Mouse (Mus musculus): ENCODE results near the gene Tctex1d1.

The Tctex1d1 gene

DNA sequence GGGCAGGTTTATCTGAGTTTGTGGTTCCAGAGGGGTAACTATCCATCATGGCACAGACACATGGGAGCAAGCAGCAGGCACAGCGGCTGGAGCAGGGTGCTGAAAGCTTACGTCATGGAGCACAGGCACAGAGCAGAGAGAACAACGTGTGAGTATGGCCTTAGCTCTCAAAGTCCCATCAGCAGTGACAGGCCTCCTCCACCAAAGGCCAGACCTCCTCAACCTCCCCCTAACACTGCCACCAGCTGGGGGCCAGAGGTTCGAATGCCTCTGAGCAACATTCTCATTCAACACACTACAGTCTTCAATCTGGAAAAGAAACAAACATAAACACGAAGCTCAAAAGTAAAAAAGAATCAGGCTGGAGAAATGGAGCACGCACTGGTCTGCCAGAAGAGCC, 10.1 kb downstream of the Tctex1d1 start:
- peak; percentile 58 to 71 for DNase-seq

DNA sequence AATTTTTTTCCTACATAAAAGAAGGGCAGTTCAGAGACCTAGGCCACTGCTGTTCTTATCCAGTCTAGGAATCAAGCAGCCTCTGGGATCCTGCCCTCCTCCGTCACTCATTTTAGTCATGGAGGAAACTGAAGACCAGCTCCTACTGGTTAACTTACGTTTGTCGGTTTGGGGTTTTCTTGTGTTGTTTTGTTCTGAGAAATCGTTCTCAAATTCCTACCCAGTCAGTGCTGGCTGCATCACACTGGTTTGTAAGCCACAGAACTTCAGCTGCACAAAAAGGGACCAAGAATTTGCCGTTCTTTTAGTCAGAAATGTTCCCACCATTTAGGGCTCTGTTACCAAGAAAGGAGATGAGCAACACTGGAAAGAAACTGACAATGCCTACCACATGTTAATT, 11.0 kb downstream of the Tctex1d1 start:
- peak in 1 of 2 experiments; percentile 45 for DNase-seq

DNA sequence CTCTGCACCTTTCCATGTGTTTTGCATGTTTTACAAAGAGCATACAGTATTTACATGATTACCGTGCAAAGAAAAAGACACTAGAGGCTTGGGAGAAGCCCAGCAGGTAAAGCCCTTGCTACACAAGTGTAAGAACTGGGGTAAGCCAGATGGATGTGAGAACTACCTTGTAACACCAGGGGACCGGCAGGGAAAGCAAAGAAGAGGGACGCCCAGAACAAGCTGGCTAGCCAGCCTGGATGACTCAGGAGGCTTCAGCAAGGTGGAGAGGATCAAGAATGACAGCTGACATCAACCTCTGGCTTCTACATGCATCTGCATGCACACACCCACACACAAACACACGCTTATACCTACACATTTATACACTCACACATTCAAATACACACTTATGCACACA, 11.6 kb downstream of the Tctex1d1 start:
- peak; percentile 56 to 61 for DNase-seq

DNA sequence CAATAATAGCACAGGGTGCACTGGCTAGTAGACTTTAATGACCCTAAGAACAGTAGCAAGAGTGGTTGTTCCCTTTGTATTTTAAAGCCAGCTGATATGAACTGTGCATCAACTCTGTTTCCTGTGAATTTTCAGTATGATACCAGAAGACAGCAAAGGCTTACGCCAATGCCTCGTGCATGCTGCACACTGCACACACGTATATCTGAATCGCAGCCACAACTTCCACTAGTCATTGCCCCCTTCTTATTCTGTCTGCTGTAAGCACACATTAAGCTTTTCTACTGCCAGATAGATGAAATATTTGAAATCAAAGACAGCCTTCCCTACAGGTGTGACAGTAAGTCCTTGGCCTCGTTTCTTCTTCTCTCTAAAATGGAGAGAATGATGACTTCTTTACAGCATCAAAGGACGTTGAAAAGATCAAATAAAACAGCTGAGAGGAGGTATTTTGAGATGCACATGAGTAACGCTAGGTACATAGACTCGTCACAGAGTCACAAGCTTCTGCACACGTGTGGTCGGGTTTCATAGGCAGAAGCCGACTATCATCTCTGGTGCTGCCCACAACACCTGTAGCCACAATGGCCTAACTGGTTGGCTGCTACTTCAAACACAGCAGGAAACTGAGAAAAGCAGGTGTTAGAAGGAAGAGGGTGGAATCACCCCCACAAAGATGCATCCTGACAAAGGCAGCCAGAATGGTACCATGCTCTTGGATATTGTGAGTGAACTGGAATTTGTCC, 12.4 kb downstream of the Tctex1d1 start:
- peak; percentile 71 to 84 for DNase-seq

DNA sequence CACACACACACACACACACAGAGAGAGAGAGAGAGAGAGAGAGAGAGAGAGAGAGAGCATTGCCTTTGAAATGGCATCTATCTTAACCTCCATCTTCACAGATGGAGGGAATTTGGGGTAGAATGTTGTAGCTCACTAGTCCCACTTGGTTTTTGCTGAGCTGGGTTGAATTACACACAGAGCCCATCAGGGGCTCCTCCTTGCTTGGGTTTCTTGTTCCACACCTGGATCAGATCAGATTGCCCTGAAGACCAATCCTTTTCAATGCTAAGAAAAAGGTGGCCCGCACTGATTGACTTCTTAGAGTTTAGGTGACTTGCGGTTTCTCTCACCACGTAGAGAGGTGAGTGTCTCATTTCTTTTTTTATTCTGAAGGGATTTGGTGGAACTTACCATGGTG, 13.3 kb downstream of the Tctex1d1 start:
- peak; percentile 44 to 58 for DNase-seq

DNA sequence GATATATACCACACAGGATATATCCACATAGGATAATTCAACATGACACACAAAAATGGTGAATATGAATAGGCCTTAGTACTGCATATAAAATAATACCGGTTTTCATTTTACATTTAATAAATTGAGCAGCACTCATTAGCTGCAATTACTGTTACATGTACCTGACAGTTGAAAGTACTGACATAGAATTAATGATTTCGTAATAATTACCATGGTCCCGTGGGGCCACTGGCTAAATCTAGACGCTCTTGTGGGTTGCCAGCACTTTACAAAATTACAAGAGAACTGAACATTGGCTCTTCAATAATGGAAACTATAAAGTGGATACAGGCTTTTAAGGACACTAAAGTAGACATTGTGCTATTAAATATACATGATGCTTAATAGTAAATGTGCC, 26.3 kb downstream of the Tctex1d1 start:
- DNase-seq, result no peak

DNA sequence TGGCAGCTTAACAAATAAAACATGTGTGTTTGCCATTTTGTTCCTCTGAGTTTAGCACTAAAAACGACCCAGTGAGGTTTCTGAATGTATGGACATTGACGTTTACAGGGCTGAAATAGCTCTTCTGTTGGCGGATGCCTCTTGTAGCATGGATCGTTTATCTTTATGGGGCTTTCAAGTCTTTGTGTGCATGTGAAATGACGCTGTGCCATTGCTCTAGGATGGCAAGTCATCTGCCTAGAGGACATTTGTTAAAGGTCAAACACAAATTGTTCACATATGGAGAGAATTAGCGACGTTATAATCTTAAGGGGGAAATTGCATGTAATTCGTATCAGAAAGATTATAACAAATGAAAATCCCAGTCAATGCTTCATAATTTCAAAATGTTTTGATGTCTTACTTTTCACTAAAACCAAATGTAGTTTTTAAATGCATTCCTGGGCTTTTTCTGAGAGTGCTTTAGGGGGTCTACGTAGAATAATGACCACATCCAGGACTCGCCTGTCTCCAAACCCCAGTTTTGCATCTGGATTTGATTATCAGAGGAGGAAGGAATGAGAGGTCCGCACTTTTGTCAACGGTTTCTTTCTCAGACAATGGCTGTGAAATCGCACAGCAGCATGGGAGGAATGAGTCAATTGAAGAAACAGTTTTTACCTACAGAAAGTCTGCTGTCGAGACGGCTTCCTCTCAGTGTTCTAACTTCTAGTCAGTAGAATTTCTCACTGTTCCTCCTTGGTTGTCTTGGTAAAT, 27.0 kb downstream of the Tctex1d1 start:
- DNase-seq, result no peak

DNA sequence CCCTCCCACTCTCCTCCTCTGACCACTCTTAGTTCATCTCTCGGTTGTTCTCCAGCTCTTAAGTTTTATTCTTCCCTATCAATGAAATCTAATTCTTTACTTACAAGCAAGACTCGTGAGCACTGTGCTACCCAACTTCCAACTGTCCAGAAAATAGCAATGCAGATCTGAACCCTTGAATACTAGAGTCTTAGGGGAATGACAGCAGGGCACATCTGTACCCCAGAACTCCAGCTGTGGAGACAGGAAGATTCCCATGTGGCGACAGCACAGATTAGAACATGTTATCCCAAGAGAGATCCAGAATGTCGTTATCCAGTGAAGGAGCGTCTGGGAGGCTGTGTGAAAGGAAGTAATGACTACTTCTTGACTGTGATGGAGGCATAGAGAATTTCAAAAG, 27.9 kb downstream of the Tctex1d1 start:
- no peak for DNase-seq

DNA sequence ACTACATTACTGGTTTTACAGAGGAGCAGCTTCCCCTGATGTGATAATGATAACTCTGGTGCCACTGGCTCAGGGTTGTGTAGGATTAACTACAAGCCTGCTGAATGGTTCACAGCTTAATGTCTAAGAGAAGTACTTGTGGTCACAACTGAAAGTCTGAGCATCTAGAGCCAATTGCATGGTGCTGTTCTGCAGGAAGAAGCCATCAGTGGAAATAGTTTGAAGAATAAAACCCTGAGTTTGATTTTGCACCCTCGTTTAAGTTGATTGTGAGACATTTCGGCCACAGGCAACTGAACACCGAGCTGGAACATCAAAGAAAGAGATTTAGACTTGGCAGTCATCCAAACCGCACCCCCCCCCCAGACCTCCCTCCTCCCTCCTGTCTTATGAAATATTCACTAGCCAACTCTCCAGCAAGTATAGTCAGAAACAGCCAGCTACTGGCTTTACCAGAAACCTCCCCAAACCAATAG, 28.6 kb downstream of the Tctex1d1 start:
- peak in 1 of 2 experiments; percentile 38 for DNase-seq

DNA sequence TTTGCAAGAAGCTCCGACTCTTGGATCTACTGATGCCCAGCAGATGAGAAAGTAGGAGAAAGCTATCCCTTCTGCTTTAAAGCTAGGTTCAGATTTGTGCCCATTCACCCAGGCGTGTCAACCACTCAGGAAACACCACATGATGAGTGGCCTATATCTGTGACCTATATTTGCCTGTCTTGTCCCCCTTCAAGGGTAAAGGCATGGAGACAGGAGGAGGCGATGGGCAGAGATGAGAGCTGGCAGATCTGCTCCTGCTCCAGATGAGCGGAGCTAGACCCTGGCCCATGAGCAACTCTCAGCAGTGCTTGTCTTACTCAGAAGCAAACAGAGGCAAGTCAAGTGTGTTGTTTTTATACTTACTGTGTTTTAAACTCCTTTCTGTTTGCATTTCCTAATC, 32.3 kb downstream of the Tctex1d1 start:
- peak; percentile 49 for DNase-seq

DNA sequence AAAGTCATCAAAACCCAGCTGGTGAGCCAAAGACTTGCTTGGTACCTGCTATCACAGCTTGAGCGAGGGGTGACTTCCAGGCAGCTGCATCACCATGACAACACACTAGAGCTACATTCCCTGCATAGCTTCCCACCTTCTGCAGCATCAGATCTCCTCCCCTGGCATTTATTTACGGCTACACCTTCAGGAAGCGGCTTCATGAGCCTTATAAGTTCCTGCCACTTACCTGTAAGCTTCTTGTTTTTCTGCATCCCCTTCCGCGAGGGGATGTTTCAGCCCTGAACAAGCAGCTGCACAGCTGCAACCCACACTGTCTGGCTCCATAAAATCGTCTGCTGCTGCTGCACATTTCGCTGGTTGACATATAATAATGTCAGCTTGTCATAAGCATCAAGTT, 33.4 kb downstream of the Tctex1d1 start:
- DNase-seq, result peak; percentile 52 to 73

DNA sequence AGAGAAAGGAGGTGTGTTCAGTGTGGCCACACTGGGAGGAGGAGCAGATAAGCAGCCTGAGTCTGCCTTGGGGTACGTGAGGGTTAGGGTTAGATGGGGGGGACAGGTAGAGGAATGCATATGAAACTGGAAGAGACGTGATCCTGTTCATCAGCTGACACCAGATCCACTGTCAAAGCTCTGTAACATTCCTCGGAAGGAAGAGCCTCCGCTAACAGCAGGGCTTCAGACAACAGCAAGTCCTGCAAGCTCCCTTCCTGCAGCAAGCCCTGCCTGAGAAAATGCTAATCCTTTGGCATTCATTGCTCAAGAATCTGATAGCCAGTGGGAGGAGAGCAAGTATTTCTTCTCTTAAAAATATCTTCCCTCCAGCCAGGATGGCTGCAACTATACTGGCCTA, 35.1 kb downstream of the Tctex1d1 start:
- DNase-seq, result no peak

DNA sequence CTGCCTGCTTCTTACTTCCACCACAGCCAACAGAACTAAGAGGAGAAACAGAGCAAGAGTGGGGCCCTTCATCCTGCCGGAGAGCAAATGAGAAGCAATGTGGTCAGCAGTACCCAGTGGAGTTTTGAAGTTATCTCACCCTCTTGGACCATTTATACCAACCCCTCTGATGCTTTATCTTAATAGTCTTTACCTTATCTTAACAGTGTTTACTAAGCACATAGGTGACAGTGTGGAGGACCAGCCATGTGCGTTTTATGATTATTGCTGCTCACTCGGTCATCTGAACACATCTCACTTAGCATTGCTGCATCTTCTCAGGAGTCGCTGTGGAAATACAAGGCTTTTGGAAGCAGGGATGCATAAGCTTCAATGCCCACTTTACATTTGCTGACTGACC, 48.2 kb downstream of the Tctex1d1 start, which contains the start of gene Insl5:
TSS of gene Insl5 (minus strand) at position 222 of the 400 bp plus-strand sequence.
- DNase-seq, result no peak

DNA sequence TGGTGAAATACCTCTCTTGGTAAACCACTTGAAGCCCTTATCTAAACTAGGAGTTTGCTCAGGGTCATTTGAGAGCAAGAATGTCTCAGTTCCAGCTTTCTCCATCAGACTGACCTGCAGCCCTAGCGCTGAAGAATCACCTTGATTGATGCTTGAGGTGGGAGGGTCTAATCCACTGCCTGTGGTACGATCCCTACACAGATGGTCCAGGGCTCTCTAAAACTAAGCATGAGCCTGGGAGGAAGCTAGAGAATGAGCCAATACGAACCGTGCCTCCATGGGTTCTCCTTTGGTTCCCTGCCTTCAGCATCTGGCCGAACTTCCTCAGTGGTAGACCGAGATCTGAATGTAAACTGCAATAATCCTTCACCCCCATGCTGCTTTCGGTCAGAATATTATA, 49.3 kb downstream of the Tctex1d1 start:
- no peak for DNase-seq

DNA sequence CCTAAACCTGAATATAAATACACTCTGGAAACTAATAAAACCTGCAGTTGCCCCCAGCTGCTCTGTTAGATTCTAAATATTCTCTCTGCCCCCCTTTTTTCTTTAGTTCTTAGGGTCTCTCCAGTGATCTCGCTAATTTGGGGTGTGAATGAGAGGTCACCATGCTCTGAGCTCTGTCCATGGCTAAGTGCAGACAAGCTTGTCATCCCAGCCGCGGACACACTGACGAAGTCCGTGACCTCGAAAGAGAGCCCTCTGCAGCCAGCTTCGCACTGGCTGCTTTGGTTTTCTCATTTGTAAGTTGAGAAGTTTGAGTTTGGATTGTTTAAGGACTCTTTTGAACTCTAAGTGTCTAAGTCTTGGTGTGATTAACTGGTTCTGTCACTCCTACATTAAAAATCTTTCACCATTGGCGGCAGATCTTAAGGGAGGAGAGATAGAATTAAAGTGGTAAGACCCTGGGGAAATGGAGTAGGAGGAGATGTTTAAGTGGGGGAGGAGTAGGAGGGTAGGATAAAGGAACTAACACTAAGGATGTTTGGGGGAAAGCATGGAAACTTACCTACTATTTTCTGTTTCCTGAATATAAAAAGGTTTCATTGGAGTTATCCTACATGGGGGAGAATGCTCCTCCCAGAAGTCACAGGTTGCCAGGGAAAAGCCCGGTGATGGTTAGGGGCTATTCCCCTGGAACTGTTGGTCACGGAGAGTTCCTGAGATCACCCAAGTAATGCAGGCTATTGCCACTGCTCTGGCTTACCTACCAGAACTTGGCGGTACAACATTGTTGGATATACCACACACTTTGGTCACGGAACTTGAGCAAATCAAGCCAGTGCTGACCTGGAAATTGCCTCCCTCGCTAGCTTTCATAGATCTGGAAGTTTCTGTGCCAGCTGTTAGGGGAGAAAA, 50.0 kb downstream of the Tctex1d1 start:
- DNase-seq, result no peak

DNA sequence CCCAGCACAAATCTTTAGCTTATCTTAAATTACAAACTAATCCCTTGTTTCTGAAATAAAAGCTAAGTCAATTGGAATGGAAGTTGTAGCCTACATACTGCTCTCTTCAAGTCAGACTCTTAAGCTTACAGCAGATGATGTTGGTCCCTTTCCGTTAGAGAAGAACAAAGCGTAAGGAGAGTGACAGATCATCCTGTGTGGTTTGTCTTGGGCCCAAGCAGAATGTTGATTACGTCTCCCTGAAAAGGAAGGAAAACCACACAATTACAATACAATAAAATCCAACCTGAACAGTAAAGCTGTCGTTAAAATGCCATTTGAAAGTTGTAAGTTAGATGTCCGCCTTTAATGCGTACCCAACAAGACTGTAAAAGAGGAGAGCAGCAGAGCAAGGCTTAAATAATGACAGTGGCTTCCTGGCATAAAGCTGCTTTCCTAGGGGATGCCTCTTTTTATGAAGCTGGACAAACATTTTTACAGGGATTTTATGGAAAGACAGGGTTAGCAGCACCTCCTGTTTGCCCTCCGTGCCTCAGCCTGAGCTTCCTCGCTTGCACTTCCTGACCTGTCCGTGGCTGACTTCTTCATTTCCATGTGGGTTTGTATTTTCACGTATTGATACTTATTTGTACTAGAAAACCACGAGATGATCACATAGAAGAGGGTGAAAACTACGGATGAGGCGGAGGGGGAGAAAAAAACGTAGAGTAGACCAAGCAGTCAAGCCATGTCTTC, 60.9 kb downstream of the Tctex1d1 start:
- DNase-seq, result no peak

DNA sequence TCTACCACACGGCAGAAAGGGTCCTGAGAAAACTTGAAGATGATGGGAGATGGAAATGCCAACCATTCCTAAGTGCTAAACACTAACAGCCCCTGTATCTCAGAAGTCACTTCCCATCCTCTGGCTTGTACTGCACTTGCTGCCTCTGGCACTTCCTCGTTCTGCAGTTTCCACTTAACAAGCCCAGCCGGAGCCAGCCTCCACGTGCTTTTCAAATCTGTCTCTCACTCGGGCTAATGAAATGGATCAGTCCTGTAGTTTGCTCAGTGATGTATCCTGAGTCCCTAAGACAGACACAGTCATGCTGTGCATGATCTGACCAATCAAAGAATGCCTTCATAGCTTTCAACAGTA, 61.4 kb downstream of the Tctex1d1 start:
- DNase-seq, result peak; percentile 35 to 38

DNA sequence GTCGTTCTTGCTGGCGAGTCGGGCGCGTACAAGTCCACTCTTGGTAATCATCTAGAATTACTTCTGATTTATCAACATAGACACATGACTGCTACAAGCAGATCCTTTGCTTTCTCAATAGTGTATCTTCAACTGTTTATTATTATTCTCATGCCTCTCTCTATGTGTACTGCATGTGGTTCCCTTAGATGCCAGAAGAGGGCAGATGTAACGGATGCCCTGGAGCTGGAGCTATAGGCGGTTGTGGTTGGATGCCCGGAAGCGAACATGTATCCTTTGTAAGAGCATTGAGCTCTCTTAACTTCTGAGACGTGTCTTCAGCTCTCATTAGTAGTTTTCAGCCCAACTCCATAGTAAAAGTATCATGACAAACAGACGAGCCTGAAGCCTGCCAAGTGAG, 64.6 kb downstream of the Tctex1d1 start:
- no peak for DNase-seq

DNA sequence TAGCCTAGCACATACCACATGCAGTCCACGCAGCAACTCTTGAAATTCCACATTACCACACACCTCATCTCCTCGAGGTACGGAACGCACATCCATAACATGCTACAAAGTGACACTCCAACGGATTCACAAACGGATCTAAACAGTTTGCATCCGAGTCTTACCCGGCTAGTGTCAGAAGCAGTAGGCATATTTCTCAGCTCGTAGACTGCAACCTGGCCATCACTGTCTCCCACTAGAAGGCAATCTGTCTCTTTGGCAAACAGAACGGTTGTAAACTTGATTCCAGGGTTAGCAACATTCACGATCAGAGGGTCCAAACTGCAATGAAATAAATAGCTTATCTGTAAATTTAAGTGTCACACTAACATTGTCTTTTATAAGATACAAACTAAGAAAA, 69.6 kb downstream of the Tctex1d1 start:
- DNase-seq, result no peak

Data from thymus, postnatal 36 days (tissue).